Mouse (Mus musculus): ENCODE data around the gene Prdx1. TPM values are rescaled to one million over a fixed set of nuclear protein-coding genes. Genes with fewer than 3 reads are reported as not detected.

The Prdx1 gene
- polyA plus RNA-seq, 2 experiments: 234 to 916 TPM

GRCm38 (mm10) chr4:116720343-116721097 is 35.2 kb downstream of the Prdx1 start, which contains the start of gene Tesk2:
Tesk2 (plus strand) TSS chr4:116720948.
- H3K4me3 ChIP-seq (ENCODE audit: insufficient read depth in 1 of 2, low read depth in 2 of 2, low read length in 2 of 2): peak within 1 kb of the TSS; percentile 69 to 88
- under 1% methylated on average over 34 of the region's 34 CpGs for WGBS (ENCODE audit: insufficient replicate concordance)
- ATAC-seq (ENCODE audit: insufficient read depth) (peak; percentile 96), DNase-seq (ENCODE audit: low read depth in 3 of 3, low spot score in 3 of 3) (peak; percentile 95)
- no peaks in the 10 kb centered on the region for H3K27me3 ChIP-seq (ENCODE audit: control insufficient read depth, insufficient read depth, low read length)
- H3K4me2 ChIP-seq (ENCODE audit: low read depth): peak within 1 kb of the TSS; percentile 92
- TF ChIP-seq EP300 (IDR thresholded peaks at IDR 0.05; ENCODE audit: low read depth): 0 out of 2 replicates have a peak, but pooled peaks have one; percentile 15
- TF ChIP-seq CTCF (IDR thresholded peaks at IDR 0.05; ENCODE audit: low read depth): no peak
- H3K27ac ChIP-seq: peak within 1 kb of the TSS; percentile 34; the same call in 1 of the 2 replicates
- no peaks in the 10 kb centered on the region for H3K36me3 ChIP-seq (replicated peaks; ENCODE audit: control insufficient read depth, insufficient read depth, low read depth)
- H3K9ac ChIP-seq (replicated peaks): peak within 1 kb of the TSS; percentile 72
- no peaks in the 10 kb centered on the region for H3K9me3 ChIP-seq (ENCODE audit: control insufficient read depth, low read length)
- peaks cover 3 to 4% of the 10 kb centered on the region in 2 experiments; a peak in 1 of 4 replicates for H3K4me1 ChIP-seq (replicated peaks; ENCODE audit: control insufficient read depth in 2 of 2, insufficient read depth in 2 of 2, low read length in 1 of 2)

- ATAC-seq (ENCODE audit: insufficient read depth) (peak; percentile 52), DNase-seq (ENCODE audit: low read depth in 3 of 3, low spot score in 3 of 3) (no peak)
- no peak overlapping the region for H3K27ac ChIP-seq
- H3K4me1 ChIP-seq (replicated peaks; ENCODE audit: control insufficient read depth in 2 of 2, insufficient read depth in 2 of 2, low read length in 1 of 2): peaks cover 3 to 4% of the 10 kb centered on the region in 2 experiments; a peak in 1 of 4 replicates
- under 1% methylated on average over 29 of the region's 29 CpGs for WGBS (ENCODE audit: insufficient replicate concordance)
- H3K9ac ChIP-seq (replicated peaks): peak overlapping the region; percentile 72
- H3K4me2 ChIP-seq (ENCODE audit: low read depth): peak overlapping the region; percentile 92
- peak overlapping the region; percentile 69 to 88 for H3K4me3 ChIP-seq (ENCODE audit: insufficient read depth in 1 of 2, low read depth in 2 of 2, low read length in 2 of 2)
- no peaks in the 10 kb centered on the region for H3K9me3 ChIP-seq (ENCODE audit: control insufficient read depth, low read length)
- H3K27me3 ChIP-seq (ENCODE audit: control insufficient read depth, insufficient read depth, low read length): no peaks in the 10 kb centered on the region
- H3K36me3 ChIP-seq (replicated peaks; ENCODE audit: control insufficient read depth, insufficient read depth, low read depth): no peaks in the 10 kb centered on the region
- TF ChIP-seq CTCF (IDR thresholded peaks at IDR 0.05; ENCODE audit: low read depth): no peak
- TF ChIP-seq EP300 (IDR thresholded peaks at IDR 0.05; ENCODE audit: low read depth): no peak
These were observed 35.8 kb downstream of the Prdx1 start for GRCm38 (mm10) chr4:116721098-116721628.

GRCm38 (mm10) chr4:116722230-116722629 is 36.9 kb downstream of the Prdx1 start:
- Histone ChIP-seq H3K4me2 (ENCODE audit: low read depth) (peak overlapping the region; percentile 92), H3K9ac (replicated peaks) (no peak overlapping the region), H3K4me1 (replicated peaks; ENCODE audit: control insufficient read depth in 2 of 2, insufficient read depth in 2 of 2, low read length in 1 of 2) (peaks cover 3 to 4% of the 10 kb centered on the region in 2 experiments; a peak in 1 of 4 replicates), H3K27me3 (ENCODE audit: control insufficient read depth, insufficient read depth, low read length) (no peaks in the 10 kb centered on the region), H3K27ac (no peak overlapping the region), H3K4me3 (ENCODE audit: insufficient read depth in 1 of 2, low read depth in 2 of 2, low read length in 2 of 2) (no peak overlapping the region; a peak in 1 of 4 replicates), H3K36me3 (replicated peaks; ENCODE audit: control insufficient read depth, insufficient read depth, low read depth) (no peaks in the 10 kb centered on the region), H3K9me3 (ENCODE audit: control insufficient read depth, low read length) (no peaks in the 10 kb centered on the region)
- DNase-seq (ENCODE audit: low read depth in 3 of 3, low spot score in 3 of 3) (no peak), ATAC-seq (ENCODE audit: insufficient read depth) (no peak)
- WGBS (ENCODE audit: insufficient replicate concordance): 53% methylated on average over 7 of the region's 7 CpGs
- no peak for TF ChIP-seq EP300 (IDR thresholded peaks at IDR 0.05; ENCODE audit: low read depth)
- TF ChIP-seq CTCF (IDR thresholded peaks at IDR 0.05; ENCODE audit: low read depth): no peak

- Histone ChIP-seq H3K9me3 (ENCODE audit: control insufficient read depth, low read length) (no peaks in the 10 kb centered on the region), H3K4me3 (ENCODE audit: insufficient read depth in 1 of 2, low read depth in 2 of 2, low read length in 2 of 2) (no peak overlapping the region), H3K4me2 (ENCODE audit: low read depth) (no peak overlapping the region), H3K27me3 (ENCODE audit: control insufficient read depth, insufficient read depth, low read length) (no peaks in the 10 kb centered on the region), H3K4me1 (replicated peaks; ENCODE audit: control insufficient read depth in 2 of 2, insufficient read depth in 2 of 2, low read length in 1 of 2) (peaks cover 0 to 3% of the 10 kb centered on the region in 2 experiments; a peak in 1 of 4 replicates), H3K27ac (no peak overlapping the region), H3K36me3 (replicated peaks; ENCODE audit: control insufficient read depth, insufficient read depth, low read depth) (no peaks in the 10 kb centered on the region), H3K9ac (replicated peaks) (no peak overlapping the region)
- DNase-seq (ENCODE audit: low read depth in 3 of 3, low spot score in 3 of 3): no peak
- TF ChIP-seq EP300 (IDR thresholded peaks at IDR 0.05; ENCODE audit: low read depth) (no peak), CTCF (IDR thresholded peaks at IDR 0.05; ENCODE audit: low read depth) (no peak)
- 60% methylated on average over 5 of the region's 5 CpGs for WGBS (ENCODE audit: insufficient replicate concordance)
- ATAC-seq (ENCODE audit: insufficient read depth): no peak
These were observed 40.1 kb downstream of the Prdx1 start for GRCm38 (mm10) chr4:116725444-116725843.

GRCm38 (mm10) chr4:116727401-116727800 is 42.1 kb downstream of the Prdx1 start:
- TF ChIP-seq EP300 (IDR thresholded peaks at IDR 0.05; ENCODE audit: low read depth): no peak
- TF ChIP-seq CTCF (IDR thresholded peaks at IDR 0.05; ENCODE audit: low read depth): no peak
- Histone ChIP-seq H3K4me1 (replicated peaks; ENCODE audit: control insufficient read depth in 2 of 2, insufficient read depth in 2 of 2, low read length in 1 of 2) (peaks cover 0 to 3% of the 10 kb centered on the region in 2 experiments; a peak in 1 of 4 replicates), H3K4me3 (ENCODE audit: insufficient read depth in 1 of 2, low read depth in 2 of 2, low read length in 2 of 2) (no peak overlapping the region), H3K27me3 (ENCODE audit: control insufficient read depth, insufficient read depth, low read length) (no peaks in the 10 kb centered on the region), H3K36me3 (replicated peaks; ENCODE audit: control insufficient read depth, insufficient read depth, low read depth) (no peaks in the 10 kb centered on the region), H3K9ac (replicated peaks) (no peak overlapping the region), H3K27ac (no peak overlapping the region), H3K9me3 (ENCODE audit: control insufficient read depth, low read length) (no peaks in the 10 kb centered on the region), H3K4me2 (ENCODE audit: low read depth) (no peak overlapping the region)
- 55% methylated on average over 3 of the region's 3 CpGs for WGBS (ENCODE audit: insufficient replicate concordance)
- DNase-seq (ENCODE audit: low read depth in 3 of 3, low spot score in 3 of 3) (no peak), ATAC-seq (ENCODE audit: insufficient read depth) (no peak)
